Mouse (Mus musculus) MEL (cell line): ENCODE data around the gene Spata31d1a.

Experiments
- ETS1 ChIP-seq: IDR thresholded peaks from 2 replicates; pipeline ENCODE4 v1.6.1; 2012; ENCODE audit warnings: low read depth, mild to moderate bottlenecking, inconsistent platforms, low read length, improper control_type of control experiment, moderate library complexity
- MAZ ChIP-seq: IDR thresholded peaks from 2 replicates; pipeline ENCODE4 v1.6.1; 2012; ENCODE audit warnings: low read depth, mild to moderate bottlenecking, inconsistent platforms, low read length, improper control_type of control experiment
- POLR2AphosphoS2 ChIP-seq: IDR thresholded peaks from 2 replicates; pipeline ENCODE4 v1.6.1; 2011; ENCODE audit warnings: low read length, improper control_type of control experiment
- RCOR1 ChIP-seq: IDR thresholded peaks from 2 replicates; pipeline ENCODE4 v1.6.1; 2012; ENCODE audit warnings: low read depth, mild to moderate bottlenecking, inconsistent platforms, low read length, improper control_type of control experiment
- TCF12 ChIP-seq: IDR thresholded peaks from 2 replicates; pipeline ENCODE4 v1.6.1; 2014; ENCODE audit warnings: low read depth, mild to moderate bottlenecking, inconsistent platforms, low read length, improper control_type of control experiment, moderate library complexity

DNA sequence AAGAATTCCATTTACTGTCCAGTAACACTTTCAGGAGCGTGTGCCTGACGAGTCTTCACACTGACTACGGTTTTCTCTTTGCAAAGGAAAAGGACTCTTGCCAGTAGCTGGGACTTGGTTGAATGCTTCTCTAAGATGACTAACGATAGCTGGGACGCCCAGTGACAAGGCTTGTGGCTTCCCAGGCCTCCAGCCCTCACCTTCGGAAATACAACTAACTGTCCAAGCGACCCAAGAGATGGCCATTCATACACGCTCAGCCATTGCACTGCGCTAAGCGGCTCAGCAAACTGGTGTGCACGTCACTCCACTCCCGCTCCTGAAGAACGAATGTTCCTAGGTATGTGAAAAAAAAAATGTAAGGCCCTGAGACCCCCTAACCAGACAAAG is 35.4 kb downstream of the Spata31d1a start:
- TF ChIP-seq MAZ (no peak), ETS1 (no peak), RCOR1 (no peak), TCF12 (no peak), POLR2AphosphoS2 (no peak)
